Mouse (Mus musculus) kidney, adult 8-10 months (tissue): ENCODE measurements around the gene Frem2.

Source experiments
- DNase-seq, 2 experiments: peaks; one replicate each; pipeline ENCODE4 v3.0.0; 2022

Gene Frem2

GRCm38 (mm10) chr3:53465330-53465729 lies 191.8 kb downstream of the Frem2 start:
- no peak for DNase-seq

GRCm38 (mm10) chr3:53464146-53464698 lies 192.9 kb downstream of the Frem2 start:
- DNase-seq, result no peak
